Mouse (Mus musculus) induced T-regulatory cell, adult 2 months (primary cell): ENCODE data around the gene Cdhr1.

ENCODE experiments used
- DNase-seq: peaks from one replicate; pipeline ENCODE4 v3.0.0-alpha.2; 2012; ENCODE audit warnings: low read depth

The Cdhr1 gene

DNA sequence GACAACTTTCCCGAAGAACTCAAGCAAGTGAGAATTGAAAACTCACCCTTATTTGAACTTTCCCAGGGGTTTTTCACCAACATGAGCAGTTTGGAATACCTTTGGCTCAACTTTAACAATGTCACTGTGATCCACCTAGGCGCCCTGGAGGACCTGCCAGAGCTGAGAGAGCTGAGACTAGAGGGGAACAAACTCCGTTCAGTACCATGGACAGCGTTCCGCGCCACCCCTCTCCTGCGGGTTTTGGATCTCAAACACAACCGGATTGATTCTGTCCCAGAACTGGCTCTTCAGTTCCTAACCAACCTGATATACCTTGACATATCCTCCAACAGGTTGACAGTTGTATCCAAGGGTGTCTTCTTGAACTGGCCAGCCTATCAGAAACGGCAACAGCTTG is 29.6 kb downstream of the Cdhr1 start:
- DNase-seq = peak; percentile 28

DNA sequence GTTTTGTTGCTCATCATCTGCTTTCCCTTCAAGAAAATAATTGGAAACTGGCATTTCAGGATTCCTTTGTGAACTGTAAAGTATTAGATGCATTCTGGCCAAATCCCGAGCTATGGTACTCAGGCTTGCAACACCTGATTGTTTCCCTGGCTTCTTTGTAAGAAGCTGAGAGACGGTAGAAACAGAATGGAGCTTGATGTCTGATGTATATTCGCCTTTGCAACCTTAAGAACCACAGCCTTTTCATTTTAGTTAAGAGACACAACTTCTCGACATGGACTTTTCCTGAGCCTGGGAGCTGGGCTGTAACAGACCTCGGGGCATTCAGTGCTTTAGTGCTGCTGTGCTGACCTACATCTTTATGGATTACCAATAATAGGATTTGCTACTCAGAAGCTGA is 30.5 kb downstream of the Cdhr1 start, which contains the start of gene Lrit2:
Gene Lrit2 (plus strand): TSS at position 301 of the 400 bp plus-strand sequence.
- DNase-seq = no peak

DNA sequence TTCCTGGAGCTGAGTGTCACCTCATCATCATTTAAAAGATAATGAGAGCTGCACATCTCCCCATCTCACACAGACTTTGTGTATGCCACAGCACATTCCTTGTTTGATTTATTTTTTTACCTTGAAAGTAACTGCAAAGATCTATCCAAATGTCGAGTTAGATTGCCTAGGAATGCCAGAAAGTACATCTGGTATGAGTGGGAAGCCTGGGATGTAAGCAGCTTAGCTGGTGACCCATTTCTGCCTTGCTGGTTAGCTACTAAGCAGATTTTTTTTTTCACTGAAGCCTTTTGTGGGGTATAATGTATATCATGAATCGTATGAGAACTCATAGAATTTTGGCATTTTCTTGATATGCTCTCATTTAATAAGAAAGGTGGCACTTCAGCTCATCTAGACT is 31.5 kb downstream of the Cdhr1 start:
- DNase-seq = no peak

DNA sequence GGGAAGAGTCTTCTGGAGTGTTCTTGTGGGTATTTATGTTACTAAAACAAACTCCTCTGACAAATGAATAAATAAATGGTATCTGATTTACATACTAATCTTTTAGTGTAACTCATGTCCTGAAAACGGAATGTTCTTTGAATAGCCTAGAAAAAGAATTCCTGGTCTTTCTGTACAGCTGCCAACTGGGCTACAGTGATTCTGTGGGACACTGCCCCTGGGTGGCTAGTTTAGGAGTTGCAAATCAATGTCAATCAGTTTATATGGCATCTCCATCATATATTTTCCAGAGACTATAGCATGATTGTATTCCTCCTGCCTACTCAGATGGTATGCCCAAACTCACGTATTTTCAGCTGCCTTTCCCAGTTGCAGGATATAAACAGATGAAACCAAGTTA is 33.3 kb downstream of the Cdhr1 start:
- DNase-seq = no peak

DNA sequence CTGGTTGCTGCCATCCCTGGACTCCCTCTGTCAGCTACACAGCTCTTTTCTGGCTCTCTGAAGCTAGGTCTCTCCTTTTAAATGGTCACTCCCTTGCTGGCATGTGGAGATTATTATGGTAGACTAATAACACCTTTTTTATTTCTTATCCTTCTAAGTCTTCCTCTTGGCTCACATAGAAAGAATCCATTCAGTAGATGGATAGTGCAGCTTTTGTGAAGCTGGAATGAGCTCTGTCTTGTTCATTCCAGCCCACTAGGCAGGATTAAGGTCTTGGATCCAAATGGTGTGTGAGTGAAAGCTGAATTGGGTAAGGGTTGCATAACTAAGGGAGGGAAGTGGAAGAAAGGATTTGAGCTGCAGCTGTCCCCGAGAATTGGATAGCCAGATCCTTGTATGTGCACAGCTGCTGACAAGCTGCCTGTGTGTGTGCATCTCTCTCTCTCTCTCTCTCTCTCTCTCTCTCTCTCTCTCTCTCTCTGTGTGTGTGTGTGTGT is 49.2 kb downstream of the Cdhr1 start, which contains the start of gene Rgr:
Gene Rgr (minus strand): TSS at position 51 of the 497 bp plus-strand sequence.
- DNase-seq = no peak

DNA sequence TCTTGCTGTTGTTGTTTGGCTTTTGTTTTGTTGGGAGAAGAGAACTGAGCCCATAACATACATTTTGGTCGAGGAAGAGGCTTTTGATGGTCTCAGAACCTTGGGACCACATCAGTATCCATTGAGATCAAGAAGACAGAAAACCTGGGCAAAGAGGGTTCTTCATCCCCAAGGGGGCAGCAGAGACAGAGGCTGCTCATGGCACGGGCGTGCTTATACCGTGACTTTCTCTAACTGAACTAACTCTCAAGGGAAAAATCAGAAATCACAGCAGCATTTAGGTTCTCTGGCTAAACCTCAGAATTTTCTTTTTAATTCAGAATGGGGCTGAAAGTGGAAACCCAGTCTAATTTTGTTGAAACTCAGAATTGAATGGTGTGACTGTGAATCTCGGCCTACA is 63.7 kb downstream of the Cdhr1 start:
- DNase-seq = peak; percentile 2

DNA sequence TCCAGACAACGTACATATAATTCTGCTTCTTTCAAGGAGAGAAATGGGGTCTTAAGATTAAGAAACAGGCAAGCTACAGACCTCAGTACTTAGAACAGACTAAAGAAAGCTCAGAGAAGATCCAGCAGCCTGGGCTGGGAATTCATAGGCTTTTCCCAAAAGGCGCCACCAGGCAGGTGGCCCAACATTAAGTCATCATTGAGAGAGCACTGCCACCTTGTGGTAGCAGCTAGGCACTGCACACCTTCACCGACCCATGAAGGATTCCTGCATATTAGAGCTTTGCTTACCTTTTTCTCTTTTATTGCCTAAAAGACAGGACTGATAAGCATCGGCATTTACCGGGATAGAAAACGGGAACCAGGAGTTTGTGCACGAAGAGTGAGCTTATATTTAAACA is 64.9 kb downstream of the Cdhr1 start:
- DNase-seq = peak; percentile 73

DNA sequence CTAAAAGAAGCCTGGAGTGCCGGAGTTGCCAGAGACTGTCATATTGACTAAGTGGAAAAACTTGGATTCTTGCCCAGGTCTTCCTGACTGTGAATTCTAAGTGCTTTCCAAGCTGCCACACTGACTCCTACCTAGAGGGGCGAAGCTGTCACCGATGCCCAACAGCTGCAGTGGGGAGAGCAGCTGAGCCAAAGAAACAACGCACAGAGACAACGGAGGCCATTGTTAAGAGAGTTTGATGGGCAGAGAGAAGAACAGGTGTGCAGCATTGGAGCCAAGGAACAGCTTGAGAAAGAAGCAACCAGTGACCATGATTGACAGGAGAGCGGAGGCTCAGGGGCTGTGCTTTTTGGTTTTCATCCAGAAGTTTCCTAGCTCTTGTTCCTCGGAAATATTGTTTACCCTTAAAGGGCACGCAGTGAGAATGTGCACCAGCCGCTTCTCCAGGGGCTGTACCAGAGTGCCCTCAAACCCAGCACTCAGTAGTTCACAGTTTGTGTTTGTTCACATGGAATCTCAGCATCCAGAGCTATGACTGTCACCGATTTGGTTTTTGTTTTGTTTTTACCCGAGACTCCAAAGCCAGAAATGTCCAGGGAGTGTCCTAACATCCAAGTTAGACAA is 65.6 kb downstream of the Cdhr1 start:
- no peak for DNase-seq

DNA sequence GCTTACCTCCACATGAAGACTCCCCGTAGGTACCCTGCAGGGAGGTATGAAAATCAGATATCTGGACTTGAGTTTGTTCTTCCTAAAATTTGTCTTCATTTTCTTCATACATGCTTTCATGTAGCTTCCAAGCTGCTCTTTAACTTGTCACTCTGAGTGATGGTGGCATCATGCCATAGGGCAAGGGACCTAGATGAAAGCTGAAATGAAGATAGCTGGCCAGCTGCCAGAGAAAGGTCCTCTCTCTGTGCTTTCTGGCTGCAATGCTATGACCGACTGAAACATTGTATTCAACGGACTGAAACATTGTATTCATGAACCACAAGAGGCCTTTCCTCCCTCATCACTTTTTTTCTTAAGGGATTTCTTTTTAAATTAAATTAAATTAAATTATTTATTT is 69.6 kb downstream of the Cdhr1 start:
- DNase-seq = no peak

DNA sequence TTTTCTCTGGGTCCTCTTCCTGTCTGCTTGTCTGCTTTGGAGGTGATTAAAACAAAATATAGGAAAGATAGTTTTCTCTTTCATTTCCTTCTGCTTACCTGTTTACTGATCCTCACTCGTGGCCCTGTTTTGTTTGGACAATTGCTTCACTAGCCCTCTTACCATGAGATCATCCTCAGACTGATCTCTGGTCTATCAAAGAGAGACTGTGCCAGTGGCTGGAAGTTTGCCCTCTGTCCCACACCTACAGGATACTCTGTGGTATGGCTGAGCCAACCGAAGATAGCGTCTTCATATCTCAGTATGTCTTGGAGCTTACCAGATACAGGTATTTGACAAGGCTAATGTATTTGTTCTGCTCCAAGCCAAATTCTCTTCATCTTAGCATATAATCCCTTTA is 70.2 kb downstream of the Cdhr1 start:
- no peak for DNase-seq
